Mouse (Mus musculus): ENCODE data around the gene Trappc11. TPM values are rescaled to one million over a fixed set of nuclear protein-coding genes. Genes with fewer than 3 reads are reported as not detected.

The Trappc11 gene
- total and polyA plus RNA-seq, 2 experiments from 2014 or later, result 26.0 to 48.7 TPM

DNA sequence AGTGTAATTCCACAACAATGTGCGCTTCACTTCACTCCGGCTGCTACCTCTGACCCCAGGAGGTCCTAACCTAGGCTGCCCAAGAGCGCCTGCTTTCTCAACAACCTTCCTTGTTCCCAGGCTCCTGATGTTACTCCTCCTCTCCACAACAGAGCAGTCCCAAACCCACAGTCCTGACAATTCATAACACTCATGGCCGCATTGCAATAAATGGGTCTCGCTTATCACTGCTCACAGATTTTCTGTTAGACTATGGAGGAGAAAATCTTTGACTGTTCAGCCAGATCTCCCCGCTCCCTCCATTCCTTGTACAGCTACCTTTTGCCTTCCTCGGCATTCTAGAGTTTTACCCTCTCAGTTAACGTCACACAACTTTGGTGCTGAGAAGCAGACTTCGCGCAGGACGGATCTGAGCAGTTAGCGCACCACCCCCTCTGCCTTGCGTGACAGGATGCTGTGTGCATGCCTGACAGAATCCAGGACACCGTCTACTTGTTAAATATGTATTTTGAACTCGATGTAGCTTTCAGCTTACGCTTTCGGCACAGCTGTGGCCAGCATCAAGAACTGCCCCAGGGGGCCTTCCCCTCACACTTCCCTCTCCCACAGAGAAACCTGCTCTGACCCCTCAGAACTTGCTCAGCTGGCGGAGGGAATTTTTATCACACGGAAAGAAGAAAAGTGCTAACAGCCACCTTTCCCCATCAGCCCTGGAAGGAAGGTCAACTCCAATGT is 86.8 kb downstream of the Trappc11 start, which contains the start of gene Stox2:
Gene Stox2, minus strand, starts transcription at position 51 of the 735 bp plus-strand sequence.
- Histone ChIP-seq H3K9me3 (ENCODE audit: low read length) (no peaks in the 10 kb centered on the region), H3K36me3 (ENCODE audit: insufficient read depth) (no peaks in the 10 kb centered on the region), H3K27ac (ENCODE audit: low read depth, low read length) (no peak within 1 kb of the TSS), H3K9ac (no peak within 1 kb of the TSS), H3K4me2 (ENCODE audit: low read depth) (no peak within 1 kb of the TSS), H3K27me3 (ENCODE audit: insufficient read depth, low read length) (no peaks in the 10 kb centered on the region), H3K4me1 (ENCODE audit: insufficient read depth) (no peaks in the 10 kb centered on the region), H3K4me3 (ENCODE audit: low read depth, low read length) (no peak within 1 kb of the TSS)
- TF ChIP-seq CTCF (IDR thresholded peaks at IDR 0.05; ENCODE audit: low read depth), result no peak
- DNase-seq (no peak), ATAC-seq (no peak)
- 89% methylated on average over 19 of the region's 19 CpGs for WGBS

Other genes starting within 250 kb of the Trappc11 start
- gene Stox2, start 87.1 kb downstream of the Trappc11 start, total RNA-seq (2014; rRNA removed), result 76.2 and 85.6 TPM in 2 replicates
- gene Stox2, start 87.1 kb downstream of the Trappc11 start, polyA plus RNA-seq (2015; fragmentation: Nextera tagmentation; extraction: Ambion mirVana), result 26.3 and 39.9 TPM in 2 replicates
- gene Rwdd4a, start 194 bp upstream of the Trappc11 start, total RNA-seq (2014; rRNA removed), result 13.4 and 18.6 TPM in 2 replicates
- gene Rwdd4a, start 194 bp upstream of the Trappc11 start, polyA plus RNA-seq (2015; fragmentation: Nextera tagmentation; extraction: Ambion mirVana), result 29.1 and 29.7 TPM in 2 replicates
- 8.9 TPM in 2 replicates for gene Ing2, start 142.1 kb upstream of the Trappc11 start, total RNA-seq (2014; rRNA removed)
- gene Ing2, start 142.1 kb upstream of the Trappc11 start, polyA plus RNA-seq (2015; fragmentation: Nextera tagmentation; extraction: Ambion mirVana), result 11.1 and 13.1 TPM in 2 replicates
- 29.5 and 31.1 TPM in 2 replicates for gene Cdkn2aip, start 180.5 kb upstream of the Trappc11 start, total RNA-seq (2014; rRNA removed)
- 24.0 and 24.4 TPM in 2 replicates for gene Cdkn2aip, start 180.5 kb upstream of the Trappc11 start, polyA plus RNA-seq (2015; fragmentation: Nextera tagmentation; extraction: Ambion mirVana)